Mouse (Mus musculus) mammary gland, adult 2 months (tissue): ENCODE data around the gene Gm614. TPM values are rescaled to one million over a fixed set of nuclear protein-coding genes. Genes with fewer than 3 reads are reported as not detected.

ENCODE experiments used
- polyA plus RNA-seq: library from polyadenylated mRNA; depleted of rRNA; stranded (reverse); fragments of >200 nt; gene quantifications from 2 replicates; pipeline ENCODE4 v1.2.3, GENCODE M21; 2012; ENCODE audit warnings: low replicate concordance; rRNA removed

The Gm614 gene
- polyA plus RNA-seq, result 0.60 and 1.3 TPM in 2 replicates

DNA sequence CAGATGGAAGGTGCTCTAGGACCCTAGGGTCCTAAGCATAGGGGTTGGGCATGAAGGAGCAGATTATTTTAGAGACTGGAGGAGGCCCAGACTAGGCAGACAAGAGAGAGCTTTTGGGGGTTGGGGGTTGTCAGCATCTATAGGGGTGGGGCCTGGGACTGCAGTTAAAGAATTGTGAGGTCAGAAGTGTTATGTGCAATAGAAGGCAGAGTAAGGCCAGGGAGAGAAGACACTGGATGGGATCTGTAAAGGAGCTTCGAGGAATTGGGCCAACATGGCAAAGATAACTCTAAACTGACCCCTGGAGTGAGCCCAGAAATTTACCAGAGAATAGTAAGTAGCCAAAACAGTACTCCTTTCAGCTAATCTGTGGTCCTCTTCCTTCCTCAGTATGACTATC is at the start of gene Gm614:
Gene Gm614 (minus strand): TSS at position 101 of the 400 bp plus-strand sequence.

DNA sequence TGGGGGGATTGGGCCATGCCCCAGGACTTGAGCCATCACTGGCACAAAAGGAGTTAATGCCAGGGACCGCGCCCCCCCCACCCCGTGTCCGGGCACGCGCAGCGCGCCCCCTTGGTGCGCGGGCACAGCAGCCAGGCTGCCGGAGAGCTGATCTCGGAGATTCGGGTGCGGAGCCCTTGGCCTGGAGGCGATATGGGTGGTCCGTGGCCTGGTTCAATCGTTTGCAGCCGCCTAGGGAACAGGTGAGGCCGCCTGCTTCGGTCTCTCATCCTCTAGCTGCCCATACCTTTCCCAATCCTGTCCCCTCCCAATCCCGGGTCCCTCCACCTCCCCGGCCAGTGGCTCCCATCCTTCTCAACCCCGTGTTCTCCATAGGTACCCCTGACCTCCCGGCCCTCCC is 35.3 kb upstream of the Gm614 start, which contains the start of gene Nlgn3:
Gene Nlgn3 (plus strand): TSS at position 114 of the 400 bp plus-strand sequence.

DNA sequence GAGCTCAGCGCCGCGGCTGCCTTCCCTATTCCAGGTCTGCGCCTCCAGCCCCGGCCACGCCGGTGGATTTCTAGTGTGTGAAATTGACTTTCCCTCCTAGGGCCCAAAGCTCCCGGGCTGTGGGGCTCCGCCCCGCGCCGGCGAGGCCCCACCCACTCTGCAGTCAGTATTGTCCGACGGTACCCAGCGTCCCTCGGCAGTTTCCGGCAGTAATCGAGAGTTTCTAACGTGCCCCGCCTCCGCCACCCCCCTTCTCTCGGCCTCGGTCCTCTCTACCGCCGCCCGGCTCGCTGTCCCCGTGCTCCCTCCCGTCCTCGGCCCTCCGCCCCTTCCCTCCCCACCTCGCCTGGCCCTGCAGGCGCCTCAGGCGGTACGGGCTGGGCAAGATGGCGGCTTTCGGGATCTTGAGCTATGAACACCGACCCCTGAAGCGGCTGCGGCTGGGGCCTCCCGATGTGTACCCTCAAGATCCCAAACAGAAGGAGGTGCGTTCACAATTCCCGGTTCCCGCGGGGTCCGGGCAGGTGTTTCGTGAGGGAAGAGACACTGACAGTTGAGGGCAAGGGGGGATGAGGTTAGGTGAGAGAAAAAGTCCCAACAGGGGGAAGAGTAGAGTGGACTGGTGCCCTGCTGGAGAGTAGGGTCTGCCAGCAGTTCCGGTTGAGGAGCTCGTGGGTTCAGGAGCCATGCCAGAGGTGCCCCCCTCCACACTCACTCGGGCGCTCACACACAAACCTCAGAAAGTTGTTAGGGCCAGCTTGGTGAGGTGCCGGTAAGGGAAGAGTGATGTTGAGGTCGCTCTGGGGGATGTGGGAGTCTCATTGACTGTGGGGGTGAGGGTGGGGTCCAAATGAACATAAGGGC is 10.3 kb upstream of the Gm614 start, which contains the start of gene Med12:
Gene Med12 (plus strand): TSS at position 156 of the 864 bp plus-strand sequence.

DNA sequence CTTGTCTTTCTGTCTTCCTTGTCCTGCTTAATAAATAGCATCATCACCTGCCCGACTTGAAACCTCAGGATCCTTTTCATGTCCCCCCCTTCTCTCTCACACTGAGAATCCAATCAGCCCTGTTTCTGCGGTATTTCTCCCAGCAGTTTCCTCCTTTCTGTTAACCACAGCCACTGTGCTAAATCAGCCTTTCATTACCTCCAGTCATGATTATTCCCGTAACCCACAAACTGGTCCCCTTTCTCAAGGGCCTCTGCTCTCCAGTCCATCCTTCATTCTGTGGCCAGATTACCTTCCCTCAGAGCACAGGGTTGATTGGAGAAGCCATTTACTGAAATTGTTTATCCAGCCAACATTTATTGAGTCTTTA is 4.9 kb upstream of the Gm614 start, which contains the start of gene Gm20489:
Gene Gm20489 (minus strand): TSS at position 269 of the 370 bp plus-strand sequence.

DNA sequence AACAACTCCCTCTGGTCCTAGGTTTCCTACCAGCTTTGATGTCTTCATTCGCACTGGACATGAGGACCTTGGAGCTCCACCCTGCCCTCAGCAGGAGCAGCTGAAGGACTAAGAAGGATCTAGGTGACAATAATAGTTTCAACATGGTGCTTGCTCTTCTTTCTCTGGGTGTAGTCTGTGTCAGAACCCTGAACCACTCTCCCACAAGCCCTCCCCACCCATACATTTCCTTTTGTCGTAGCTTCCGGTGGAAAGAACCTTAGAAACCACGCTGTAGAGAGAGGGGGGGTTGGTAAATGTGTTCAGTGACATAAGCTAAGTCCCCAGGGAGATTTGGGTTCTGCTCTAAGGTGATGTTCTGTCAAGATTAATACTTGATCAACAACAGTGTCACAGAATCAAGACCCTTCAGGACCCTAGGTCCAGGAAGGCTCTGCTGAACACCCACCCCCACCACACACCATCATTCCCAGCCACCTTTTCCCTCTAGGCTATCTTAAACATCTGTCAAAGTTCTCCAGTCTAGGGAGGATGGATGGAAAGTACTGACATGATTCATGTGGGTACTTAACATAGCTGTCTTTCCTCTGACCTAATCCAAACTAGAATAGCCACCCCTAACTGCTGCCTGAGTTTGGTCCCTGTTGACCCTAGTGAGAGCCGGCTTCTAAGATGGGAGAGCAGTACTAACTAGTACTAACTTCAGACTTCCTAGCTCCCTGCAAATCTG is 4.4 kb upstream of the Gm614 start, which contains the start of gene Il2rg:
Gene Il2rg (minus strand): TSS at position 231 of the 730 bp plus-strand sequence.

DNA sequence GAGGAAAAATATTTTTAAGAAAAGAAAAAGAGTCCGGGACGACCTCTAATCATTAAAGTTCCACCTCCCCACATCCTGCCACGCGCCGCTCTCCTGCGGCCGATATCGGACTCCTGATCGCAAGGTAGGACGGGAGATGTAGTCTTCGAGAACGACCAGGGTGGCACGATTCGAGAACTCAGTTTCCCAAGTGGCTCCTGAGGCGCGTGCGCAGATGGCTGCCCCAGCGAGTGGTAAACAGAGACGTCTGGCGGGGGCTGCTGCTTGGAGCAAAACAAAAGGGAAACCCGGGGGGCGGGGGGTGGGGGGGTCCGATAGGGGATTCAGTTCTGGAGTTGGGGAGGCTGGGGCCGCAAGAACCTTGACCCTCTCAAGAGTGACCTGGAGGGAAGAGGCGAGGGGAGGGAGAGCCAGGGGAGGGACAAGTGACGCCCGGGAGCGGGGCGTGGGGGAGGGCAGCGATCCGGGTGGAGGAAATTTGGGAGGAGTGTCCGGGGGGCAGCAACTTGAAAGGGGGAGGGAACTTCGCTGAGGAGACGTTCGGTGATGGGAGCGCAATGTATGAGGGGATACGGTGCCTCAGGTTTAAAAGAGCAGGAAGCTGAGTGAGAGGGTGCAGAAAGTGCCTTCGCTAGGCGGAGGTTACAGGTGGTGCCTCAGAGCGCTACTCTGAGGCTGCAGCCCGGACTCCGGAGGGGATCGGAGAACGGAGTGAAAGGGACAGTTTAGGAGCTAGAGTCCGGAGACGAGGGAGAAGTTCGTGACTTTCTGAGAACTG is 9.7 kb downstream of the Gm614 start, which contains the start of gene Foxo4:
Gene Foxo4 (plus strand): TSS at position 577 of the 778 bp plus-strand sequence.

DNA sequence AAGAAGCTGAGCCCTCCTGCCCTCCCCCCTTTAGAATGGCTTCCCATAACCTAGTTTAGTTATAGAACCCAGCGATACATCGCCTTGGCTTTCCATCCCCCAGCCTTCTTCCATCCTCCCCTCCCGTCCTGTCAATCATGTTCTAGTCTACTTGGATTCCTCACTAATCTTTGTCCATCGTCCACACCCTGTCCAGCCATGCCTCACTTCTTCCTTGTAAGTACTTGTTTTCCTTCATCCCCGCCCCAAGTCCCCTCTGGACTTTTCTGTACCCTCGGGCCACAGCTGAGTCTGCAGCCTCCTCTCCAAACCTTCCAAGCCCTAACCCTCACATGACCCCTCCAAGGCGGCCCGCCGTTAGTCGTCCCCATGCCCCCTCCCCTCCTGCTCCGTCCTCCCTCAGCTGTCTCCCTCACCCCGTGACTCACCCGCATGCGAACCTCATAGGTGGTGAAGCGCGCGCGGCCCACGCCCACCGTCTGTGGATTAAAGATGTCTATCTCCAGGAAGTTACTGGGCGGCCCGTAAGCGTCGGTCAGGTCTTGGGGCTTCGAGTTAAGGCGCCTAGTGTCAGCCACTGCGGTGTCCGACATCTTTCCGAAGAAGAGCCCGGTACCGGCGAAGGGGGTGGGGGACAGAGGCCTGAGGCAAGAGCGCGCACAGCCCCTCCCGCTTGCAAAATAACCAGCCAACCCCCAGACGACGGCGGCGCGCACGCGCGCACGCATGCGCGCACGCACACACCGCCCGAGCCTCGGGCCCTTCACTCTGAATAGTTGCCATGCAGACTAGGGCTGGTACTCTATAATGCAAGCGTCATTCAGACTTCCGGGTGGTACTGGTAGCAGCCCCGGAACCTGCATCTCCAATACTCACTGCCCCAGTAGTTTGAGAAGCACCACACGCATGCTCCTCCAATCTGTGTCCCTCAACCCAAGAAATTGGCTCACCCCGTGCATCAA is 41.7 kb downstream of the Gm614 start, which contains the start of gene Snx12:
Gene Snx12 (minus strand): TSS at position 730 of the 962 bp plus-strand sequence.

Other genes with a start within 250 kb of the Gm614 start
- gene Tex11, start 204.3 kb downstream of the Gm614 start, polyA plus RNA-seq, result not detected in 2 replicates
- gene Slc7a3, start 178.0 kb downstream of the Gm614 start, polyA plus RNA-seq, result 0.26 and 2.9 TPM in 2 replicates
- 12.8 and 18.6 TPM in 2 replicates for gene Snx12, start 41.4 kb downstream of the Gm614 start, polyA plus RNA-seq
- gene Foxo4, start 9.5 kb downstream of the Gm614 start, polyA plus RNA-seq, result 39.2 and 67.8 TPM in 2 replicates
- gene Il2rg, start 4.3 kb upstream of the Gm614 start, polyA plus RNA-seq, result 114 and 164 TPM in 2 replicates
- not detected in 2 replicates for gene Gm20489, start 5.0 kb upstream of the Gm614 start, polyA plus RNA-seq
- 167 and 203 TPM in 2 replicates for gene Med12, start 10.0 kb upstream of the Gm614 start, polyA plus RNA-seq
- gene Nlgn3, start 35.2 kb upstream of the Gm614 start, polyA plus RNA-seq, result 0.06 and 0.33 TPM in 2 replicates
- 1.7 and 8.1 TPM in 2 replicates for gene Gjb1, start 112.4 kb upstream of the Gm614 start, polyA plus RNA-seq
- 20.8 and 37.8 TPM in 2 replicates for gene Zmym3, start 156.9 kb upstream of the Gm614 start, polyA plus RNA-seq
- gene Nono, start 165.3 kb upstream of the Gm614 start, polyA plus RNA-seq, result 62.6 and 80.9 TPM in 2 replicates
- gene Itgb1bp2, start 185.1 kb upstream of the Gm614 start, polyA plus RNA-seq, result 0.13 and 47.8 TPM in 2 replicates